Mouse (Mus musculus): ENCODE data around the gene Ier5. TPM values are rescaled to one million over a fixed set of nuclear protein-coding genes. Genes with fewer than 3 reads are reported as not detected.

The Ier5 gene
- 10.4 and 10.8 TPM in 2 replicates for polyA plus RNA-seq (2015; fragmentation: Nextera tagmentation; extraction: Ambion mirVana)

- ATAC-seq (ENCODE audit: insufficient number of reproducible peaks, low FRiP score, low TSS enrichment, low read depth), result peak; percentile 97
- 0% methylated on average over 40 of the region's 40 CpGs for WGBS
- H3K27ac ChIP-seq (replicated peaks), result peak within 1 kb of the TSS; percentile 82
- no peaks in the 10 kb centered on the region for H3K9me3 ChIP-seq (replicated peaks)
- H3K27me3 ChIP-seq, result no peaks in the 10 kb centered on the region
- H3K36me3 ChIP-seq, result no peaks in the 10 kb centered on the region
- peak within 1 kb of the TSS; percentile 91 for H3K4me3 ChIP-seq (replicated peaks)
- peak within 1 kb of the TSS; percentile 81 for H3K4me2 ChIP-seq (replicated peaks)
- peaks cover 25% of the 10 kb centered on the region for H3K4me1 ChIP-seq
- peak within 1 kb of the TSS; percentile 98 for H3K9ac ChIP-seq
Observed at GRCm38 (mm10) chr1:155099280-155099848, at the start of gene Ier5. TSS of gene Ier5 (minus strand) at chr1:155099636.

- Histone ChIP-seq H3K9me3 (replicated peaks) (no peaks in the 10 kb centered on the region), H3K4me1 (peaks cover 15% of the 10 kb centered on the region), H3K4me3 (replicated peaks) (no peak overlapping the region), H3K27ac (replicated peaks) (peak overlapping the region; percentile 14; the same call in 1 of the 2 replicates), H3K4me2 (replicated peaks) (no peak overlapping the region), H3K9ac (no peak overlapping the region), H3K27me3 (no peaks in the 10 kb centered on the region), H3K36me3 (no peaks in the 10 kb centered on the region)
- ATAC-seq (ENCODE audit: insufficient number of reproducible peaks, low FRiP score, low TSS enrichment, low read depth), result no peak
- 78% methylated on average over 2 of the region's 2 CpGs for WGBS
Observed at GRCm38 (mm10) chr1:155147228-155147627, 47.8 kb upstream of the Ier5 start.

DNA sequence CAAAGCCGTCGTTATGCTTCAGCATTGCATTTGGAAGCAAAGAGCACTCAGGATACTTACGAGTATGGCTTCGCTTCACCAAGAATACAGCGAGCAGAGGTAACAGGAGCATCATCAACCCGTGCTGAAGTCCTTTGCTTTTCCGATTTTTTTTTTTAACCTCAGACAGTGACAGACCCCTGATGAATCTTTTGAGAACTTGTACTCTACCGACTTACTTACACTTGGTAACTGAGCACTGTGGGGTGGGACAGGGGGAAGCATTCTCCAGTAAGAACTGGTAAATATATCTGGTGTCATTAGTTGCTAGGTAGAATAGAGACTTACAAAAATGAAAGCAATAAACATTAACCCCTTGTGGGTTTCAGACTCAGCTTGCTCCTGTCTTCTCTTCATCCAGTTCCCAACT lies 47.1 kb upstream of the Ier5 start, which contains the start of gene Mr1:
Gene Mr1, minus strand, starts transcription at position 243 of the 409 bp plus-strand sequence.
- Histone ChIP-seq H3K4me3 (replicated peaks) (peak within 1 kb of the TSS; percentile 52), H3K27me3 (no peaks in the 10 kb centered on the region), H3K9me3 (replicated peaks) (no peaks in the 10 kb centered on the region), H3K4me2 (replicated peaks) (peak within 1 kb of the TSS; percentile 50), H3K27ac (replicated peaks) (peak within 1 kb of the TSS; percentile 71), H3K4me1 (peaks cover 15% of the 10 kb centered on the region), H3K9ac (peak within 1 kb of the TSS; percentile 26), H3K36me3 (no peaks in the 10 kb centered on the region)
- peak; percentile 94 for ATAC-seq (ENCODE audit: insufficient number of reproducible peaks, low FRiP score, low TSS enrichment, low read depth)
- WGBS, result 25% methylated on average over 8 of the region's 8 CpGs

DNA sequence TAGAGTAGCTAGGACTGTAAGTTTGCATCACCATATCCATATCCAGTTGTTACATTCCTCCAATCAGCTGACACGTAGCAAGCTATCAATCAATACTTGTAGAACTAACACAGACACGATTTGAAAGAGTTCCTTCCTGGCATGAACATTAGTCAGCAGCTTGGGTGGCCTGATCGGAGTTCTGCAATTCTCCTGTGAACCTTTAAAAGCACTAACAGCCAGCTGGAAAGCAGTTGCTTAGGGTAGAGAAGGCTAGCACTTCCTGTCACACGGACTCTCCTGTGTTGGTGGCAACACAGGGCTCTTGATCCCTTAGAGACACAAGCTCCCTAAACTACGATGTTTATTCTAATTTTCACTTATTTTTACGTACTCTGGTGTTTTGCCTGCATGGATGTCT lies 46.2 kb upstream of the Ier5 start:
- Histone ChIP-seq H3K4me3 (replicated peaks) (peak overlapping the region; percentile 52), H3K9ac (0 out of 2 replicates have a peak overlapping the region, but pooled peaks have one; percentile 26), H3K4me1 (peaks cover 15% of the 10 kb centered on the region), H3K27ac (replicated peaks) (peak overlapping the region; percentile 71; the same call in 1 of the 2 replicates), H3K27me3 (no peaks in the 10 kb centered on the region), H3K4me2 (replicated peaks) (peak overlapping the region; percentile 50), H3K36me3 (no peaks in the 10 kb centered on the region), H3K9me3 (replicated peaks) (no peaks in the 10 kb centered on the region)
- no peak for ATAC-seq (ENCODE audit: insufficient number of reproducible peaks, low FRiP score, low TSS enrichment, low read depth)
- WGBS, result 38% methylated on average over 6 of the region's 6 CpGs

DNA sequence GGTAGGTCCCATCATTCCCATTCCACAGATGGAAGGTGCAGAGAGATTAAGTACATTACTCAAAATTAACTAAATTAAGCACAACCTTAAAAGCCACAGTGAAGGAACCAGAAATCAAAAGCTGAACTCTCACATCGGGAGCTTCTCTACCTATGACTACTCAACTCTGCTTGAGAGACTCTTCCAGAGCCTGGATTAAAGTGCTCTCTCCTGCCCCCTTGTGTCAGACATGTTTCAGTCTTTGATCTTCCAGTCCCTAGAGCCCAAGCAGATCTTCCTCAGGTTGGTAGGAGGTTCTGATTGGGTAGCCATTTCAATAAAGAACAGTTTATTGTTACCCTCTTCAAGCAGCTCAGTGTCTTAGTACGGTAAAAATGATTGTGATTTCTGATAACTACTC lies 40.6 kb upstream of the Ier5 start:
- no peak overlapping the region for H3K4me2 ChIP-seq (replicated peaks)
- 0 out of 2 replicates have a peak, but pooled peaks cover 8% of the 10 kb centered on the region for H3K36me3 ChIP-seq
- 72% methylated on average over 2 of the region's 2 CpGs for WGBS
- H3K9me3 ChIP-seq (replicated peaks), result no peaks in the 10 kb centered on the region
- H3K4me1 ChIP-seq, result peaks cover 5% of the 10 kb centered on the region; the same call in 1 of the 2 replicates
- ATAC-seq (ENCODE audit: insufficient number of reproducible peaks, low FRiP score, low TSS enrichment, low read depth), result no peak
- no peaks in the 10 kb centered on the region for H3K27me3 ChIP-seq
- no peak overlapping the region for H3K9ac ChIP-seq
- H3K27ac ChIP-seq (replicated peaks), result no peak overlapping the region
- H3K4me3 ChIP-seq (replicated peaks), result no peak overlapping the region

GRCm38 (mm10) chr1:155138795-155139194 lies 39.4 kb upstream of the Ier5 start:
- ATAC-seq (ENCODE audit: insufficient number of reproducible peaks, low FRiP score, low TSS enrichment, low read depth), result no peak; the same call in 1 of the 2 replicates
- Histone ChIP-seq H3K4me2 (replicated peaks) (no peak overlapping the region), H3K27ac (replicated peaks) (no peak overlapping the region), H3K4me3 (replicated peaks) (no peak overlapping the region), H3K4me1 (peaks cover 9% of the 10 kb centered on the region), H3K9ac (no peak overlapping the region), H3K36me3 (0 out of 2 replicates have a peak, but pooled peaks cover 8% of the 10 kb centered on the region), H3K27me3 (no peaks in the 10 kb centered on the region), H3K9me3 (replicated peaks) (no peaks in the 10 kb centered on the region)
- 67% methylated on average over 7 of the region's 7 CpGs for WGBS

DNA sequence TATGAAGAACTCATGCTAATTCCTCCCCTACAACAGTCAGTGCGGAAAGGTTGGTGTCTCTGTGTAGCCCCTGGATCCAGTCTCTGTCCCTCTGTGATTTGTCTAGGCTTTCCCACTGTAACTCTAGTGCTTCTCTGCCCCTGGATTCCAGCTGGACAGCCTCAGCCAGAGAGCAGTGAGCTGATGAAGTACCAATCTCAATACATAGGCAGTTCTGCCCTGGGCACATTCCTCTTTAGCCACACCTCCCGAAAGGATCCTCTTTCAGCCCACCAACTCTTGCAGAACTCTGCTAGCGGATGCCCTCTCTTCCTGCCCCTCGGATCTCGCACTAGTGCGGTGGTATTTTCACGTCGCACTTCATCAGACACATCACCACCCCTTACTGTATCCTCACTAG lies 35.4 kb upstream of the Ier5 start:
- Histone ChIP-seq H3K4me2 (replicated peaks) (no peak overlapping the region), H3K27me3 (no peaks in the 10 kb centered on the region), H3K27ac (replicated peaks) (no peak overlapping the region), H3K4me3 (replicated peaks) (no peak overlapping the region), H3K4me1 (peaks cover 9% of the 10 kb centered on the region), H3K9me3 (replicated peaks) (no peaks in the 10 kb centered on the region), H3K9ac (no peak overlapping the region), H3K36me3 (peaks cover 18% of the 10 kb centered on the region; the same call in 1 of the 2 replicates)
- WGBS, result 11% methylated on average over 8 of the region's 8 CpGs
- no peak for ATAC-seq (ENCODE audit: insufficient number of reproducible peaks, low FRiP score, low TSS enrichment, low read depth)

DNA sequence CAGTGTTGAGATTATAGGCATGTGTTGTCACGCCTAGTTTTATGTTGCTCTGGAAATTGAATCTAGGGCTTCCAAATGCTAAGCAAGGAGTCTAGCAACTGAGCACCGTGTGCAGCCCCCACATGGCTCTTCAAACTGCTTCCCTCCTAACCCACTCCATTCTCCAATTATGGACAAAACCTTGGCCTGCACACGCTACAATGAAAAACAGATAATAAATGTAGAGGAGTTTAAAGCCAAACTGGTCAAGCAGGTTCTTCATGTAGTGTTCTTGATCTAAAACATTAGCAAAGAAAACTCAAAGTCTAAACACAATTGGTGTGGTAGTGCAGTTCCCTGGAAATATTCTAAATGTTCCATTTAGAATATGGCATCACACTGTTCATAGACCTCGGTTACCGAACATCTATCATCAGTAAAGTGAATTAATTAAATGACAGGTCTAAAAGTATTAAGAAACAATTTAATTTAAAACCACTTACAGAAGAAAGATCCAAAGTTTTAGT lies 28.0 kb upstream of the Ier5 start:
- no peaks in the 10 kb centered on the region for H3K27me3 ChIP-seq
- no peak for ATAC-seq (ENCODE audit: insufficient number of reproducible peaks, low FRiP score, low TSS enrichment, low read depth)
- peaks cover 11% of the 10 kb centered on the region; the same call in 1 of the 2 replicates for H3K4me1 ChIP-seq
- 57% methylated on average over 5 of the region's 5 CpGs for WGBS
- no peak overlapping the region for H3K4me2 ChIP-seq (replicated peaks)
- H3K36me3 ChIP-seq, result peaks cover 8% of the 10 kb centered on the region; the same call in 1 of the 2 replicates
- no peak overlapping the region for H3K4me3 ChIP-seq (replicated peaks)
- no peak overlapping the region for H3K27ac ChIP-seq (replicated peaks)
- H3K9me3 ChIP-seq (replicated peaks), result no peaks in the 10 kb centered on the region
- no peak overlapping the region for H3K9ac ChIP-seq

- Histone ChIP-seq H3K9ac (no peak overlapping the region), H3K9me3 (replicated peaks) (no peaks in the 10 kb centered on the region), H3K4me2 (replicated peaks) (no peak overlapping the region), H3K4me1 (peaks cover 11% of the 10 kb centered on the region; the same call in 1 of the 2 replicates), H3K27me3 (no peaks in the 10 kb centered on the region), H3K36me3 (peaks cover 7% of the 10 kb centered on the region; the same call in 1 of the 2 replicates), H3K27ac (replicated peaks) (no peak overlapping the region), H3K4me3 (replicated peaks) (no peak overlapping the region)
- ATAC-seq (ENCODE audit: insufficient number of reproducible peaks, low FRiP score, low TSS enrichment, low read depth), result no peak
- WGBS, result 52% methylated on average over 5 of the region's 5 CpGs
Observed at GRCm38 (mm10) chr1:155126716-155127115, 27.3 kb upstream of the Ier5 start.

DNA sequence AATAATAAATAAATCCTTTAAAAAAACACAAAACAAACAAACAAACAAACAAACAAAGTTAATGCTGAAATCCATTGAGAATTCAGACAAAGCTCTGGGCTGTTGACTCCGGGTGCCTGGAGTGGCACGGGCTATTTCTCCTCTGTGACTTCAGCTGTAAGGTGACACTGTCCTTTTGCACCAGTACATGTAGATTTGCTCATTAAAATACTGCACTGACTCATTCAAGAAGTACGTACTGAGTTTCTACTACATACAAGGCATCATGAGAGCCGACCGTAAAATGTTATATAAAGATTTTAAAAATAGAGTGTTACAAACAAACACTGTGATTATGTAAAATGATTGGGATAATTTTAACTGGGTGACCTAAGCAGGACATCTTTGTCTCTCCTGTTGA lies 25.0 kb upstream of the Ier5 start:
- no peaks in the 10 kb centered on the region for H3K9me3 ChIP-seq (replicated peaks)

GRCm38 (mm10) chr1:155121977-155122939 lies 22.8 kb upstream of the Ier5 start:
- H3K4me2 ChIP-seq (replicated peaks), result no peak overlapping the region
- H3K9ac ChIP-seq, result no peak overlapping the region
- H3K27ac ChIP-seq (replicated peaks), result no peak overlapping the region
- no peak overlapping the region for H3K4me3 ChIP-seq (replicated peaks)
- WGBS, result 72% methylated on average over 21 of the region's 21 CpGs
- no peaks in the 10 kb centered on the region for H3K27me3 ChIP-seq
- H3K36me3 ChIP-seq, result no peaks in the 10 kb centered on the region
- H3K9me3 ChIP-seq (replicated peaks), result no peaks in the 10 kb centered on the region
- H3K4me1 ChIP-seq, result peaks cover 9% of the 10 kb centered on the region; the same call in 1 of the 2 replicates
- no peak for ATAC-seq (ENCODE audit: insufficient number of reproducible peaks, low FRiP score, low TSS enrichment, low read depth)

More for the DNA sequence above, 25.0 kb upstream of the Ier5 start:
- no peaks in the 10 kb centered on the region for H3K36me3 ChIP-seq
- H3K27ac ChIP-seq (replicated peaks), result no peak overlapping the region
- no peak overlapping the region for H3K4me2 ChIP-seq (replicated peaks)
- H3K27me3 ChIP-seq, result no peaks in the 10 kb centered on the region
- H3K4me3 ChIP-seq (replicated peaks), result no peak overlapping the region
- WGBS, result 93% methylated on average over 5 of the region's 5 CpGs
- no peak for ATAC-seq (ENCODE audit: insufficient number of reproducible peaks, low FRiP score, low TSS enrichment, low read depth)
- peaks cover 11% of the 10 kb centered on the region; the same call in 1 of the 2 replicates for H3K4me1 ChIP-seq
- H3K9ac ChIP-seq, result no peak overlapping the region

Measured in embryonic facial prominence, embryonic 15.5 days (tissue).